Mouse (Mus musculus) heart, embryonic 12.5 days (tissue): ENCODE measurements around the gene Chrdl1. TPM values are rescaled to one million over a fixed set of nuclear protein-coding genes. Genes with fewer than 3 reads are reported as not detected.

Source experiments
- ATAC-seq: fragments of 200-750 bp; cut with Nextera tagmentation; 2 replicates; pipeline ENCODE4 v1.8.0; 2017; ENCODE audit warnings: moderate TSS enrichment, moderate library complexity; ENCODE audit not compliant: insufficient number of reproducible peaks, low FRiP score
- H3K27ac ChIP-seq: fragments of 300-500 bp; sonication (generic); 2 replicates; pipeline ENCODE4 v1.5.1; 2016; ENCODE audit warnings: mild to moderate bottlenecking, moderate library complexity; ENCODE audit not compliant: poor library complexity, severe bottlenecking
- H3K27me3 ChIP-seq: fragments of 300-500 bp; sonication (generic); replicated peaks from 2 replicates; pipeline ENCODE4 v1.6.1; 2016; ENCODE audit warnings: mild to moderate bottlenecking, moderate library complexity
- H3K36me3 ChIP-seq: fragments of 300-500 bp; sonication (generic); 2 replicates; pipeline ENCODE4 v1.6.1; 2016; ENCODE audit warnings: mild to moderate bottlenecking, moderate library complexity
- H3K4me1 ChIP-seq: fragments of 300-500 bp; sonication (generic); replicated peaks from 2 replicates; pipeline ENCODE4 v1.6.1; 2016; ENCODE audit warnings: mild to moderate bottlenecking
- H3K4me2 ChIP-seq: fragments of 300-500 bp; sonication (generic); 2 replicates; pipeline ENCODE4 v1.6.1; 2016; ENCODE audit warnings: mild to moderate bottlenecking, moderate library complexity
- H3K4me3 ChIP-seq: fragments of 300-500 bp; sonication (generic); 2 replicates; pipeline ENCODE4 v1.5.1; 2016; ENCODE audit warnings: mild to moderate bottlenecking
- H3K9ac ChIP-seq: fragments of 300-500 bp; sonication (generic); 2 replicates; pipeline ENCODE4 v1.6.1; 2016; ENCODE audit warnings: mild to moderate bottlenecking, moderate library complexity
- H3K9me3 ChIP-seq: fragments of 300-500 bp; sonication (generic); replicated peaks from 2 replicates; pipeline ENCODE4 v1.6.1; 2016; ENCODE audit warnings: mild to moderate bottlenecking, moderate library complexity
- WGBS: fragments of 180-500 bp; shearing (Covaris S2); methylation state at CpG from one replicate; pipeline ENCODE4 v1.1.7; 2016; 5-methylcytosine and 5-hydroxymethylcytosine counted together
- polyA plus RNA-seq: library from polyadenylated mRNA; unstranded; fragments of >200 nt; fragmentation: Nextera tagmentation; extraction: Ambion mirVana; gene quantifications from 2 replicates; pipeline ENCODE4 v1.2.1, GENCODE M21; 2016

Gene Chrdl1
- 1.5 and 1.7 TPM in 2 replicates for polyA plus RNA-seq

DNA sequence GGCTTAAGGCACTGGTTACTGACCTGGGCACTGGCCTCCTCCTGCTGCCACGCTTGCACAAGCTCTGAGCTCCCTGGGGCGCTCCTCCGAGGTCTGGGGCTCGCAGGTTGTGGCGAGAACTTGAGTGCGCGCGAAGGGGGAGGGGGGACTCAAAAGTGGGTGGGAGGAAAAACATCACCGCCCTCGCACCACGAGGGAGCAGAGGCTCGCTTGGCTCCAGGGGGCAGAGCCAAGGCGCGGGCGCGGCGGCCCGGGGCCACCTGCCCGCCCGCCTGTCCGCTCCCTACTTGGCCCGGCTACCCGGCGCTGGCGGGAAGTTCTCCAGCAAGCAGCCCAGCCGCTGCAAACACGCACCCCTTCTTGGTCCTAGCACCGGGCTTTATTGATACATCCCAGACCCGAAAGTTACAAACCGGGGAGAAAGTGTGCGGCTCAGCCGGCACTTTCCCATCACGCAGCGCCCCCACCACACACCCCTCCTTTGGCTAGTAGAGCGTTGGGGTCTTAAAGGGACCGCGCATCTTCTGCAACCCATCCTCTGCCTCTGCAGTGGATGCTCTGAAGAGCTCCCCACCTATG lies at the start of gene Chrdl1:
Gene Chrdl1, minus strand, starts transcription at position 472 of the 579 bp plus-strand sequence.
- H3K4me3 ChIP-seq: peak within 1 kb of the TSS; percentile 52
- WGBS: 18% methylated on average over 18 of the region's 37 CpGs
- no peak within 1 kb of the TSS for H3K27ac ChIP-seq
- H3K9ac ChIP-seq: no peak within 1 kb of the TSS
- no peaks in the 10 kb centered on the region for H3K4me1 ChIP-seq
- H3K9me3 ChIP-seq: no peaks in the 10 kb centered on the region
- H3K27me3 ChIP-seq: peaks cover 34% of the 10 kb centered on the region
- peak within 1 kb of the TSS; percentile 75 for H3K4me2 ChIP-seq
- H3K36me3 ChIP-seq: no peaks in the 10 kb centered on the region
- ATAC-seq: no peak

DNA sequence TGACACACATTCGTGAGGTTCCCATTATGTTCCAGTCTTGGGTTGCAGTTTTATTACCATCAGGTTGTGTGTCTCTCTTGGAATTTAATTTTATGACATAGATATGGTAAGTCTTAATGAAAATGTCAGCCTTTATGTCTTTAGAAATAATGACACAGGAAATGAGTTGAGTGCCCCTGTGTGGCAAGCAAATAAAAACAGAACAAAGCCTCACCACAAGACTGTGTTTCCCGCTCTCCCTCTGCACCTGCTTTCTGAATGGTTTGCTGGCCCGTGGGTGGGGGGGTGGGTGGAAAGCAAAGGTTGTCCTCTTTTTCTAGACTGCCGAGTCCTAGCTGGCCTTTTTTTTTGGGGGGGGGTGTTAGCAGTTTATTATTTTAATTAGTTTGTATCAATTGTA lies 48.6 kb upstream of the Chrdl1 start:
- 65% methylated on average over 4 of the region's 4 CpGs for WGBS
- no peak overlapping the region for H3K9ac ChIP-seq
- no peak for ATAC-seq

DNA sequence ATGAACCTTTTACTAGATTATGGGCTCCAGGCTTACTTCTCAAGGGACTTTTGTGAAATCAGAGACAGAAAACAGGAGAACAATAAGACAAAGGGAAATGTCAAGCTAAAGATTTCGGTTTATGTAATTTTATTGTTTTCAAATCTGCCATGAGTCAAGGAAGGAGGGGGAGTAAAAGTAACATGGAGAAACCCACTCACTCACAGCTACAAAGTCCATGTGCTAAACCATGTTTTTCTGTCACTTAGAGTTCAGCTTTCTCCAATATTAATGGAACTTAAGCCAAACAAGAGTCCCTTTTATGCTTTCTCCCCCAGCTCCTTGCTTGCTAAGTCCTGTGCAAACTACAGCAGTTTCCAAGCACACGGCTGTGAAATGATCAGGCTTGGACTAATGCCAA lies 10.5 kb upstream of the Chrdl1 start:
- no peak for ATAC-seq

More for the DNA sequence above, 48.6 kb upstream of the Chrdl1 start:
- Histone ChIP-seq H3K36me3 (no peaks in the 10 kb centered on the region), H3K9me3 (no peaks in the 10 kb centered on the region), H3K4me3 (no peak overlapping the region), H3K4me2 (no peak overlapping the region), H3K27ac (no peak overlapping the region), H3K4me1 (no peaks in the 10 kb centered on the region), H3K27me3 (peaks cover 20% of the 10 kb centered on the region)

DNA sequence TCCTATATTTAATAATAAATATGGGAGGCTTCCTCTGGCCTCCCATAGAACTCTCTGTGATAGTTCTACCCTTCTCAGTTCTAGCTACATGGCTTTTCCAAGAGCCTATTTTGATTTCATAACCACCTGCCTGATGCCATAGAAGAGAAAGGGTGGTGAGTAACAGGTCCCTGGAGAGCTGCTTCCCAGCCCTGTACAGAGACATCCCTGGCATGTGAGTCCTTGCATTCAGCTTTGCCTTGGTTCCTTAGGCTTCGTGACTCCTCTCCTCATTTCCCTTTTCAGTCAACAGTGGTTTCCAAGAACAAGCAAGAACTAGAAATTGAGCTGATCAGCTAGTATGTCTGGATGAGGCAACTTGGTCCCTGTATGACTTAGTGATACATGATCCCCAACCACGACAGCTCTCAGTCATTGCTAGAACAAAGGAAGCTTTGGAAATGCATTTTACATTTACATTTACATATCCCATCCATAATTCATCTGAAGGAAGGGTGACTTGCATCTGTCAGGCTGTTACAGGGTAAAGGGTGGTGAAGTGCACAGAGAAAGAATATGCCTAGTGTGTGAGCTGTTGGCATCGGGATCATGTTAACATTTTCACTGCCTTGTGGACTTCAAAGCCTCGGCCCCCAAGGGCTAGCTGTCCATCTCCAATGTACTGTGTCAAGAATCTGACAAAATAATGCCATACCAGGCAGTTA lies 27.7 kb downstream of the Chrdl1 start:
- no peak overlapping the region for H3K4me3 ChIP-seq
- no peaks in the 10 kb centered on the region for H3K36me3 ChIP-seq
- H3K4me1 ChIP-seq: no peaks in the 10 kb centered on the region
- ATAC-seq: no peak
- H3K4me2 ChIP-seq: no peak overlapping the region
- no peaks in the 10 kb centered on the region for H3K27me3 ChIP-seq
- whole genome bisulfite sequencing: 65% methylated on average over 4 of the region's 4 CpGs
- H3K9ac ChIP-seq: no peak overlapping the region
- no peak overlapping the region for H3K27ac ChIP-seq
- H3K9me3 ChIP-seq: no peaks in the 10 kb centered on the region

More for the DNA sequence above, 10.5 kb upstream of the Chrdl1 start:
- Histone ChIP-seq H3K36me3 (no peaks in the 10 kb centered on the region), H3K27me3 (no peaks in the 10 kb centered on the region), H3K9ac (no peak overlapping the region), H3K4me1 (no peaks in the 10 kb centered on the region), H3K4me2 (no peak overlapping the region), H3K9me3 (no peaks in the 10 kb centered on the region), H3K4me3 (no peak overlapping the region), H3K27ac (no peak overlapping the region)
- 55% methylated on average over 2 of the region's 2 CpGs for WGBS

DNA sequence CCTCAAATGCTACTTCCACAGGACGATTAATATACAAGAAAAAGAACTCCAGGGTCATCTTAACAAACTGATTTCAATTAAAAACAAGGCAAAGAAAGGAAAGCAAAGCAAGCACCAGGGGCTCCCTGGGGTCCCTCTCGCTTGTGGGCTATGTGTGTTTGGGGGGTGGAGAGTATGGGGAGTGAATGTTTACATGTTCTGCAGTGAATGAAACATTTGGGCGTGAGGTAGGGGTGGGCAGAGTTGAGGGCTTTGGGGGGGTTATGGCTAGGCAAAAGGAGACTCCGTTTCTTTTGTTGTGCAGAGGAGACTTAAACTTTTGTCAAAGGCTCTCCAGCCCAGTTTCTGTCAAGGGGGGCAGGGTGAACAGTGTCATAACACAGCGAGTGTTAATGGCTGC lies 46.8 kb downstream of the Chrdl1 start:
- WGBS: 59% methylated on average over 5 of the region's 5 CpGs
- Histone ChIP-seq H3K4me2 (no peak overlapping the region), H3K4me3 (no peak overlapping the region), H3K4me1 (no peaks in the 10 kb centered on the region; the same call in 1 of the 2 replicates), H3K27ac (no peak overlapping the region), H3K9me3 (no peaks in the 10 kb centered on the region), H3K36me3 (no peaks in the 10 kb centered on the region), H3K27me3 (no peaks in the 10 kb centered on the region), H3K9ac (no peak overlapping the region)
- no peak for ATAC-seq

DNA sequence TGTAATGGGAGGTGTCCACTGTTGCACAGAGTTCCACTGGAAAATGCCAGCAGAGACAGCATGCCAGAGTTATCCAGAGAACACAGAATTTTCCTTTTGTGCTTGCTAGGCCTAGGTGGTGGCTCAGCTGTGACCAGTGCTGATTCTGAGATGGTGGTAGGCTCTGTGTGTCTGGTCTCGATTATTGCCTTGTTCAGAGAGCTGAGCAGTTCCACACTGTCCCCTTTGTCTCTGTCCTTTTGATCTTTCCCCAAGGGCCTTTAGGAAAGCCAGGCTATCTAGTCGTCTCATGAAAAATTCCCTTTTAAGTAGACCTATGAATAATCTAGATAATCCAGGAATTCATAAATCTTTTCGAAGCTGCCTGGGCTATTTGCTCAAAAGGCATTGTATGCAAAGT lies 47.3 kb downstream of the Chrdl1 start:
- H3K4me2 ChIP-seq: no peak overlapping the region
- H3K27me3 ChIP-seq: no peaks in the 10 kb centered on the region
- H3K9me3 ChIP-seq: no peaks in the 10 kb centered on the region
- no peaks in the 10 kb centered on the region; the same call in 1 of the 2 replicates for H3K4me1 ChIP-seq
- 65% methylated on average over 3 of the region's 3 CpGs for WGBS
- H3K9ac ChIP-seq: no peak overlapping the region
- H3K27ac ChIP-seq: no peak overlapping the region
- H3K4me3 ChIP-seq: no peak overlapping the region
- H3K36me3 ChIP-seq: no peaks in the 10 kb centered on the region
- no peak for ATAC-seq

DNA sequence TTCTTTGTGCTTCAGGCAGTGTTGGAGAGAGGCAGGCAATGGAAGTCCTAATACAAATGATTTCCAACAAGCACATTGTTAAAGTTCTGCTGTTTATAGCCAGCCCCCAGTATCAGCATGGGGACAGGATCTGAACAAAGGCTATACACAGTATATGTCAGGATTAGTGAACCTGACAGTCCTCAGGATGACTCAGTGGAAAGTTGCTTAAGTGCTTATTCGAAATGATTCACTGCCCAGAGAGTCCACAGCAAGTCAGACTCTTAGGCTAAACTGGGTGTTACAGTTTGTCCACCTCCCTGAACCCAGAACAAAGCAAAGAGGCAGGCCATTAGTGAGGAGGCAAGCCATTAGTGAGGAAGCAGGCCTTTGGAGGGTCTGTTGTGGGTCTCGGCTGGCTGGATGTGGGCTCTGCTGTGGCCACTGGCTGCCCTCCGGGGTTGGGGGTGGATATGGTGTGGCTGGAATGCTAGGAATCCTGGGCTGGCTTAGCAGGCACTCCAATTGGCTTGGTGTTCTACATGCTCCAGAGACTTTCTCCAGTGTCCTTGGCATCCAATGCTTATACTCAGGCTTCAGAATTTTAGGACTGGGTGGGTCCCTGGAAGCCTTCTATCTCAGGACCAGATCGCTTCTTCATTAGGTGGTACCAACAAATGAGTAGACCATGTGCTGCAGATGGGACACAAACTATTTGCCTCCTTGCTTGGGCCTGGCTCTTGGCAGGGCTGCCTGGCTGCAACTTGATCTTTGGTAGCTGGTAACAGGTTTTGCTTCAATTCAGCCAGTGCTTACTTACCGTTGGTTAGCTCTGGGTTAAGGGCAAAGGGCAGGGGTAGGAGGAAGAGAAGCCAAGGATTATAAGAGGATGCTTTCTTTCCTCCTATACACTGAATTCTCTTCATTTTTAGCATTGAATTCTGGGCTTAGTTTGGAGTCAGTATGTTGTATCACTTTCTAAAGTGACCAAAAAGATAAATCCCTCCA lies 49.3 kb downstream of the Chrdl1 start:
- H3K4me3 ChIP-seq: no peak overlapping the region
- ATAC-seq: no peak
- no peak overlapping the region for H3K4me2 ChIP-seq
- no peaks in the 10 kb centered on the region for H3K36me3 ChIP-seq
- no peaks in the 10 kb centered on the region for H3K9me3 ChIP-seq
- 44% methylated on average over 5 of the region's 5 CpGs for WGBS
- H3K9ac ChIP-seq: no peak overlapping the region
- H3K4me1 ChIP-seq: no peaks in the 10 kb centered on the region; the same call in 1 of the 2 replicates
- H3K27me3 ChIP-seq: 0 out of 2 replicates have a peak, but pooled peaks cover 2% of the 10 kb centered on the region
- no peak overlapping the region for H3K27ac ChIP-seq

DNA sequence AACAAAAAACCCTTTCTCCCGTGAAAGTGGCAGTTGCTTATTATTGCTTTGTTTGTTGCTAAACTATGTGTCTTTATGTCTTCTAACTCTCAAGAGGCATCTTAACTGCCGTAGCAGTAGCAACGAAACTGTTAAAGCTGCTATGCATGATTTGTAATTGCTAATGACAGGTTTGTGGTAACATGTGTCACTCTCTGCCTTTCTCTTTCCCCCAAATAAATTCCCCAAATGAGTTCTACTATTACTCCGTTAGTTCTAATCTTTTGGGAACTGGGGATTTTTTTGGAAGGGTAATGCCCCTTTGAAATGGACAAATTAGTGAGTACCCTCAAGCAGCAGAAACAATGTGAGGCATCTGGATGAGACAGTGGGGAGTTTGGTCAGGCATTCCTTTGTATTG lies 55.9 kb downstream of the Chrdl1 start:
- Histone ChIP-seq H3K27me3 (peaks cover 31% of the 10 kb centered on the region), H3K4me1 (peaks cover 12% of the 10 kb centered on the region), H3K36me3 (no peaks in the 10 kb centered on the region), H3K4me2 (no peak overlapping the region), H3K27ac (no peak overlapping the region), H3K4me3 (no peak overlapping the region), H3K9me3 (no peaks in the 10 kb centered on the region), H3K9ac (no peak overlapping the region)
- WGBS: 60% methylated on average over 4 of the region's 4 CpGs
- ATAC-seq: no peak

DNA sequence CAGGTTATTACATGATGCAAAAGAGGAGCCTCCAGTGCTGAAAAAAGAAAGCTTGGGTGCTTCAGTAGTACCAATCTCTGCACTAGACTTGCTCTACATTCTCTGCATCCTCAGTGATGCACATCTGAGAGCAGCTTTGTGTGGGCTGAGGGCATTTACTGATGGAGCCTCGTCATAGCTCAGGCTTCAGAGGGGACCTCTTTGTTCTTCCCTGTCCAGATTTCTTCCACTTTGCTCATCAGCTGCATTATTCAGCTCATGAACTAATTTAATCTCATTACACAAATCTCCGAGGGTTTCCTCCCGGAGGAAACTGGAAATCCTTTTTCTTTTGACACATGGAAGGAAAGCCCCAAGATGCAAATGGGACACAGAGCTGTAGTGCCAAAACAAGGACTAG lies 56.5 kb downstream of the Chrdl1 start:
- WGBS: 60% methylated on average over 3 of the region's 3 CpGs
- Histone ChIP-seq H3K27me3 (peaks cover 31% of the 10 kb centered on the region), H3K4me2 (no peak overlapping the region), H3K9ac (no peak overlapping the region), H3K4me1 (peaks cover 12% of the 10 kb centered on the region), H3K9me3 (no peaks in the 10 kb centered on the region), H3K4me3 (no peak overlapping the region), H3K27ac (no peak overlapping the region), H3K36me3 (no peaks in the 10 kb centered on the region)
- ATAC-seq: no peak

DNA sequence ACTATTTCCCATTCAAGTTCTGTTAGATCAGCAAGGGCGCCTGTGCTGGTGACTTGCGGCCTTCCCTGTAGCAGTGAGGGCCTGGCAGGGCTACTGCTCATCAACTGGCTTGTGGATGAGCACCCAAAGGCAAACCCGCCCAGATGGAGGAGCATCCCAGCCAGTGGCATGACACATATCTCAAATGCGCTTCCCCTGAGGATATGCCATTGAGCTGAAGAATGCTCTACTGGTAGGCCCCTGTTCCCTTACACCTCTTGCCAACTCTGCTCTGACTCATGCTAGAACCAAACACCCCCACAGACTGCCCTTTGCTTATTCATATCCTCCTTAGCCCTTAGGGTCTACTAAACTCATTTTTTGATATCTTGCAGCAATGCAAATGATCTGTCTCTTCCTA lies 57.4 kb downstream of the Chrdl1 start:
- no peak overlapping the region for H3K4me2 ChIP-seq
- H3K4me3 ChIP-seq: no peak overlapping the region
- peaks cover 36% of the 10 kb centered on the region for H3K27me3 ChIP-seq
- WGBS: 71% methylated on average over 4 of the region's 4 CpGs
- H3K27ac ChIP-seq: no peak overlapping the region
- H3K9me3 ChIP-seq: no peaks in the 10 kb centered on the region
- peaks cover 12% of the 10 kb centered on the region for H3K4me1 ChIP-seq
- no peak for ATAC-seq
- no peaks in the 10 kb centered on the region for H3K36me3 ChIP-seq
- no peak overlapping the region for H3K9ac ChIP-seq

DNA sequence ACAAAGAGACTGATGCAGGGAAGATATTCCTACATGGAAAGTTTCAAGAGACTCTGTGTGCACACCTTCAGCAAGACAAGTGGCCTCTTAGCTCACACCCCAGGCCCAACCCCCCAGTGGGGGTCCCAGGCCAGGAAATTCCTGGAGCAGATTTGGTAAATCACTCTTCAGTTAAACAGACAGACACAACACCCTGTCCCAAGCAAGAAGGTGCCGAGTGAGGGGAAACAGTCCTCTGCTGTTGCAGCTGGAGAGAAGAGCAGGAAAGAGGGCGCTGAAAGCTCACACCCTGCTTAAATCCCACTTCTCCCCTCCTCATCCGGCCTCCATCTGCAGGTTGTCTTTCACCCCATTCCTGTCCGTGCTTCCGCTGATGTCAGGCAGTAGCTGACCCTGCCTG lies 58.2 kb downstream of the Chrdl1 start:
- ATAC-seq: peak; percentile 66; the same call in 1 of the 2 replicates
- Histone ChIP-seq H3K4me2 (peak overlapping the region; percentile 29; the same call in 1 of the 2 replicates), H3K9me3 (no peaks in the 10 kb centered on the region), H3K36me3 (no peaks in the 10 kb centered on the region), H3K4me1 (peaks cover 12% of the 10 kb centered on the region), H3K4me3 (no peak overlapping the region), H3K27me3 (peaks cover 39% of the 10 kb centered on the region), H3K27ac (no peak overlapping the region), H3K9ac (no peak overlapping the region)
- 24% methylated on average over 5 of the region's 5 CpGs for WGBS
